Mouse (Mus musculus) liver, embryonic 16.5 days (tissue): Measurements from ENCODE around the gene Eif2ak1. TPM values are rescaled to one million over a fixed set of nuclear protein-coding genes. Genes with fewer than 3 reads are reported as not detected.

ENCODE experiments used
- ATAC-seq: fragments of 200-750 bp; cut with Nextera tagmentation; 2 replicates; pipeline ENCODE4 v1.8.0; 2017; ENCODE audit warnings: low read depth, mild to moderate bottlenecking, moderate number of reproducible peaks, moderate library complexity
- H3K27ac ChIP-seq: fragments of 300-500 bp; sonication (generic); 2 replicates; pipeline ENCODE4 v1.5.1; 2014; ENCODE audit warnings: mild to moderate bottlenecking, low read length
- H3K27me3 ChIP-seq: fragments of 300-500 bp; sonication (generic); 2 replicates; pipeline ENCODE4 v1.6.1; 2014; ENCODE audit warnings: low read depth, low read length, mixed read lengths; ENCODE audit not compliant: control insufficient read depth, insufficient read depth
- H3K36me3 ChIP-seq: fragments of 300-500 bp; sonication (generic); 2 replicates; pipeline ENCODE4 v1.6.1; 2014; ENCODE audit warnings: mild to moderate bottlenecking; ENCODE audit not compliant: control insufficient read depth, insufficient read depth
- H3K4me1 ChIP-seq: fragments of 300-500 bp; sonication (generic); 2 replicates; pipeline ENCODE4 v1.6.1; 2014; ENCODE audit warnings: low read depth, low read length, mixed read lengths; ENCODE audit not compliant: control insufficient read depth
- H3K4me2 ChIP-seq: fragments of 300-500 bp; sonication (generic); 2 replicates; pipeline ENCODE4 v1.6.1; 2014; ENCODE audit warnings: low read depth, low read length, mixed read lengths
- H3K4me3 ChIP-seq: fragments of 300-500 bp; sonication (generic); 2 replicates; pipeline ENCODE4 v1.5.1; 2014; ENCODE audit warnings: low read depth, mild to moderate bottlenecking, low read length
- H3K9ac ChIP-seq: fragments of 300-500 bp; sonication (generic); 2 replicates; pipeline ENCODE4 v1.6.1; 2014; ENCODE audit warnings: low read depth, low read length
- H3K9me3 ChIP-seq: fragments of 300-500 bp; sonication (generic); replicated peaks from 2 replicates; pipeline ENCODE4 v1.6.1; 2016; ENCODE audit warnings: low read length; ENCODE audit not compliant: control insufficient read depth
- WGBS: fragments of 180-500 bp; shearing (Covaris S2); extraction: QIAGEN DNeasy Blood & Tissue Kit; methylation state at CpG from one replicate; pipeline ENCODE4 v1.1.7; 2014; ENCODE audit not compliant: insufficient replicate concordance; 5-methylcytosine and 5-hydroxymethylcytosine counted together
- polyA plus RNA-seq: library from polyadenylated mRNA; unstranded; fragments of >200 nt; fragmentation: Nextera tagmentation; extraction: Ambion mirVana; gene quantifications from 2 replicates; pipeline ENCODE4 v1.2.1, GENCODE M21; 2015

The Eif2ak1 gene
- polyA plus RNA-seq, 1 experiment from 2014 or later = 119 TPM

DNA sequence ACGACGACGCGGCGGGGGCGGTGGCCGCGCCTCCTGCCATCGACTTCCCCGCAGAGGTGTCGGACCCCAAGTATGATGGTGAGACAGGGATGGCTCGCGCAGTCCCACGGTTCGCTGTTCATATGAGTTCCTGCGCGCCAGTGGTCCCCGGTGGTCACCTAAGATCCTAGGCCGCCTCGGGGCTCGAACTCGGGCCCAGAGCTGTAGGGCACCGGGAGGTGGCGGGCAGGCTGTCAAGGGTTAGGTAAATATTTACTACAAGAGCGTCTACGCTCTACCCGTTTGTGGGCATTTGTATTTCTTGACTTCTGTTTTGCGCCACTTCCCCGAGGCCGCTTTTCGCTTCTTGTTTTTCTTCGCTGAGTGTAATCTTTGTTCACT, 333 bp downstream of the Eif2ak1 start:
- H3K4me1 ChIP-seq = peaks cover 26% of the 10 kb centered on the region
- peak overlapping the region; percentile 98 for H3K9ac ChIP-seq
- H3K9me3 ChIP-seq = no peaks in the 10 kb centered on the region
- peak; percentile 14 for ATAC-seq
- H3K36me3 ChIP-seq = peaks cover 3% of the 10 kb centered on the region
- H3K27me3 ChIP-seq = no peaks in the 10 kb centered on the region
- peak overlapping the region; percentile 79 for H3K4me2 ChIP-seq
- H3K4me3 ChIP-seq = peak overlapping the region; percentile 92
- whole genome bisulfite sequencing = under 1% methylated on average over 32 of the region's 32 CpGs
- H3K27ac ChIP-seq = peak overlapping the region; percentile 99

GRCm38 (mm10) chr5:143818461-143818860, 873 bp downstream of the Eif2ak1 start:
- Histone ChIP-seq H3K27ac (peak overlapping the region; percentile 99), H3K4me2 (peak overlapping the region; percentile 79), H3K36me3 (peaks cover 3% of the 10 kb centered on the region), H3K4me1 (peaks cover 25% of the 10 kb centered on the region), H3K4me3 (peak overlapping the region; percentile 92), H3K9me3 (no peaks in the 10 kb centered on the region), H3K27me3 (no peaks in the 10 kb centered on the region), H3K9ac (peak overlapping the region; percentile 98)
- ATAC-seq = no peak
- 3% methylated on average over 10 of the region's 10 CpGs for WGBS

GRCm38 (mm10) chr5:143818949-143819348, 1.4 kb downstream of the Eif2ak1 start:
- ATAC-seq = peak; percentile 88
- Histone ChIP-seq H3K4me2 (peak overlapping the region; percentile 79), H3K4me1 (peaks cover 21% of the 10 kb centered on the region), H3K9ac (peak overlapping the region; percentile 98), H3K27ac (peak overlapping the region; percentile 99), H3K4me3 (peak overlapping the region; percentile 92), H3K9me3 (no peaks in the 10 kb centered on the region), H3K27me3 (no peaks in the 10 kb centered on the region), H3K36me3 (peaks cover 3% of the 10 kb centered on the region)
- 16% methylated on average over 13 of the region's 13 CpGs for WGBS

DNA sequence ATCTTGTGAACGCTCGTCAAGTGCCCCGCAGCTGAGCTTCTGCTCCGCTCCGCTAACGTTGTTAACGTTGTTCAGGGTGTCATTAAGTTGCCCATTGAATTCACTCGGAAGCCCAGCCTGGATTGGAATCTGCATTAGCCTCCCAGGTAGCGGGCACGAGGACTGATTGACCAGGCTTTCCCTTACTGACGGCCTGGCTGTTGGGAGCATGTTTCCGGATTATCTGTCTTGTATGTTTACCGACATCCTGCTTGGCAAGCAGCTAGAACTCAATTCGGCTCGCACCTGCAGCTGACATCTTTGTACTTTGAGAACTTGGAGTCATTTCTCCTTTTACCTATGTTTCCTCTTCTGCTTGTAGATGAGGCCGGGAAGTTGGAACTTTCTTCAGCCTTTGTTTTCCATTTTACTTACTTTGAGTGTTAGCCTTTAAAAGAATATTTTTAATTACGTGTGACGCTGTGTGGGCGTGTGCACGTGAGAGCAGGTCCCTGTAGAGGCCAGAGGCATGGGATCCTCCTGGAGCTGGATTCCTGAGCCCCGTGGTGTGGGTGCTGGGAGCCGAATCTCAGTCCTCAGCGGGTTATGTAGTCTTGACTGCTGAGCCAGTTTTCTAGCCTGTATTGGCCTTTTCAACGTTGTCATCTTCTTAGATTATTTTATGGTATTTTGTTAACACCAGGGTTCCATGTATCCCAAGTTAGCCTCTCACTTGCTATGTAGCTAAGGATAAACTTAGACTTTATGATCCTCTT, 2.5 kb downstream of the Eif2ak1 start:
- Histone ChIP-seq H3K36me3 (peaks cover 3% of the 10 kb centered on the region), H3K4me2 (peak overlapping the region; percentile 79), H3K27ac (peak overlapping the region; percentile 99), H3K27me3 (no peaks in the 10 kb centered on the region), H3K4me3 (peak overlapping the region; percentile 92), H3K9ac (peak overlapping the region; percentile 98), H3K9me3 (no peaks in the 10 kb centered on the region), H3K4me1 (peaks cover 19% of the 10 kb centered on the region)
- 87% methylated on average over 24 of the region's 24 CpGs for WGBS
- ATAC-seq = no peak

- no peak for ATAC-seq
- H3K27ac ChIP-seq = peak overlapping the region; percentile 99; the same call in 1 of the 2 replicates
- peak overlapping the region; percentile 79 for H3K4me2 ChIP-seq
- H3K27me3 ChIP-seq = no peaks in the 10 kb centered on the region
- peaks cover 3% of the 10 kb centered on the region for H3K36me3 ChIP-seq
- peak overlapping the region; percentile 92; the same call in 1 of the 2 replicates for H3K4me3 ChIP-seq
- H3K4me1 ChIP-seq = peaks cover 19% of the 10 kb centered on the region
- 91% methylated on average over 5 of the region's 5 CpGs for WGBS
- H3K9ac ChIP-seq = peak overlapping the region; percentile 98; the same call in 1 of the 2 replicates
- H3K9me3 ChIP-seq = no peaks in the 10 kb centered on the region
Measured at GRCm38 (mm10) chr5:143820820-143821219, 3.2 kb downstream of the Eif2ak1 start.

- Histone ChIP-seq H3K4me2 (no peak overlapping the region), H3K4me1 (peaks cover 4% of the 10 kb centered on the region), H3K36me3 (peaks cover 52% of the 10 kb centered on the region), H3K4me3 (no peak overlapping the region), H3K9ac (no peak overlapping the region), H3K9me3 (no peaks in the 10 kb centered on the region), H3K27ac (peak overlapping the region; percentile 29; the same call in 1 of the 2 replicates), H3K27me3 (no peaks in the 10 kb centered on the region)
- 91% methylated on average over 11 of the region's 11 CpGs for WGBS
- no peak for ATAC-seq
Measured at GRCm38 (mm10) chr5:143871547-143872169, 54.1 kb downstream of the Eif2ak1 start.

- H3K9ac ChIP-seq = no peak overlapping the region
- no peak overlapping the region for H3K4me2 ChIP-seq
- no peaks in the 10 kb centered on the region for H3K27me3 ChIP-seq
- no peak overlapping the region for H3K4me3 ChIP-seq
- H3K4me1 ChIP-seq = peaks cover 4% of the 10 kb centered on the region
- ATAC-seq = peak; percentile 27
- WGBS = 70% methylated on average over 4 of the region's 4 CpGs
- no peaks in the 10 kb centered on the region for H3K9me3 ChIP-seq
- no peak overlapping the region for H3K27ac ChIP-seq
- peaks cover 78% of the 10 kb centered on the region for H3K36me3 ChIP-seq
Measured at GRCm38 (mm10) chr5:143874571-143874970, 57.0 kb downstream of the Eif2ak1 start.

DNA sequence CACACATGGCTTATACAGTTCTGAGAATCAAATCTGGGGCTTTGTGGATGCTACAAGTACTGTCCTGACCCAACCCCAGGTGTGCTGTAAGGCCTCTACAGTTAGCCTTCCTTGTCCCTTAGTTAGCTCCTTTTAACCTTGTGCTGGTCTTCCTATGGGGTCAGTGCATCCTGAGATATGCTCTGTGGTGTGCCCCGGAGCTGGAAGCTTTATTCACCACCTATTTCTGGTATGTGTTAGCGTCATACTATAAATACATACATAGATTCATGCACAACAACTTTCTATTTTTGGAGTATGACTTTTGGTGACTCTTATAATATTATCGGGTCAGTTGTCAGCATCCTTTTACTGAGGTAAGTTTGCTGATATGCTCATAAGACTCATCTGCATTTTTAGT, 67.7 kb downstream of the Eif2ak1 start:
- Histone ChIP-seq H3K4me3 (no peak overlapping the region), H3K4me1 (no peaks in the 10 kb centered on the region), H3K27me3 (no peaks in the 10 kb centered on the region), H3K9ac (no peak overlapping the region), H3K27ac (no peak overlapping the region), H3K9me3 (no peaks in the 10 kb centered on the region), H3K36me3 (peaks cover 99% of the 10 kb centered on the region), H3K4me2 (no peak overlapping the region)
- WGBS = 95% methylated on average over 3 of the region's 3 CpGs
- no peak for ATAC-seq

- Histone ChIP-seq H3K27me3 (no peaks in the 10 kb centered on the region), H3K9me3 (no peaks in the 10 kb centered on the region), H3K36me3 (peaks cover 95% of the 10 kb centered on the region), H3K27ac (no peak overlapping the region), H3K4me3 (no peak overlapping the region), H3K4me1 (peaks cover 17% of the 10 kb centered on the region), H3K9ac (no peak overlapping the region), H3K4me2 (no peak overlapping the region)
- ATAC-seq = no peak
- 76% methylated on average over 6 of the region's 6 CpGs for WGBS
Measured at GRCm38 (mm10) chr5:143890741-143891140, 73.2 kb downstream of the Eif2ak1 start.
